Mouse (Mus musculus): ENCODE measurements around the gene Tmem262. TPM values are rescaled to one million over a fixed set of nuclear protein-coding genes. Genes with fewer than 3 reads are reported as not detected.
A peak's percentile ranks its signal among the peaks of the same experiment; 100 is the strongest.

Gene Tmem262
- polyA plus RNA-seq, 1 experiment from 2014 or later = not detected

GRCm38 (mm10) chr19:6105586-6105985 lies 25.8 kb downstream of the Tmem262 start, which contains the start of gene Naaladl1:
Gene Naaladl1, plus strand, starts transcription at chr19:6105782.
- Histone ChIP-seq H3K4me1 (no peaks in the 10 kb centered on the region), H3K4me2 (no peak within 1 kb of the TSS), H3K27me3 (replicated peaks) (no peaks in the 10 kb centered on the region), H3K9me3 (no peaks in the 10 kb centered on the region), H3K4me3 (no peak within 1 kb of the TSS), H3K36me3 (no peaks in the 10 kb centered on the region), H3K9ac (peak within 1 kb of the TSS; percentile 61), H3K27ac (replicated peaks) (no peak within 1 kb of the TSS)
- no peak for ATAC-seq (ENCODE audit: extremely low read depth, insufficient number of reproducible peaks, low FRiP score, low TSS enrichment)
- 85% methylated on average over 7 of the region's 7 CpGs for WGBS

- peaks cover 16% of the 10 kb centered on the region for H3K4me1 ChIP-seq
- H3K27ac ChIP-seq (replicated peaks) = no peak overlapping the region
- peaks cover 32% of the 10 kb centered on the region for H3K36me3 ChIP-seq
- no peak overlapping the region for H3K4me3 ChIP-seq
- H3K4me2 ChIP-seq = no peak overlapping the region
- no peak overlapping the region for H3K9ac ChIP-seq
- H3K27me3 ChIP-seq (replicated peaks) = no peaks in the 10 kb centered on the region
- no peak for ATAC-seq (ENCODE audit: extremely low read depth, insufficient number of reproducible peaks, low FRiP score, low TSS enrichment)
- H3K9me3 ChIP-seq = no peaks in the 10 kb centered on the region
- WGBS = 54% methylated on average over 6 of the region's 6 CpGs
These were observed 33.3 kb downstream of the Tmem262 start for GRCm38 (mm10) chr19:6113116-6113515.

- no peaks in the 10 kb centered on the region for H3K27me3 ChIP-seq (replicated peaks)
- H3K4me1 ChIP-seq = peaks cover 22% of the 10 kb centered on the region
- WGBS = 88% methylated on average over 15 of the region's 15 CpGs
- no peaks in the 10 kb centered on the region for H3K9me3 ChIP-seq
- H3K36me3 ChIP-seq = peaks cover 47% of the 10 kb centered on the region
- ATAC-seq (ENCODE audit: extremely low read depth, insufficient number of reproducible peaks, low FRiP score, low TSS enrichment) = no peak
- peak overlapping the region; percentile 94 for H3K9ac ChIP-seq
- peak overlapping the region; percentile 92 for H3K4me2 ChIP-seq
- H3K4me3 ChIP-seq = peak overlapping the region; percentile 90
- peak overlapping the region; percentile 17; the same call in 1 of the 2 replicates for H3K27ac ChIP-seq (replicated peaks)
These were observed 36.4 kb downstream of the Tmem262 start for GRCm38 (mm10) chr19:6116113-6116850.

- no peaks in the 10 kb centered on the region for H3K9me3 ChIP-seq
- peak overlapping the region; percentile 92 for H3K4me2 ChIP-seq
- peak overlapping the region; percentile 94 for H3K9ac ChIP-seq
- H3K36me3 ChIP-seq = peaks cover 50% of the 10 kb centered on the region
- H3K4me3 ChIP-seq = peak overlapping the region; percentile 90
- ATAC-seq (ENCODE audit: extremely low read depth, insufficient number of reproducible peaks, low FRiP score, low TSS enrichment) = no peak; the same call in 1 of the 2 replicates
- WGBS = 5% methylated on average over 32 of the region's 32 CpGs
- H3K27ac ChIP-seq (replicated peaks) = peak overlapping the region; percentile 97
- peaks cover 22% of the 10 kb centered on the region for H3K4me1 ChIP-seq
- no peaks in the 10 kb centered on the region for H3K27me3 ChIP-seq (replicated peaks)
These were observed 37.6 kb downstream of the Tmem262 start for GRCm38 (mm10) chr19:6117346-6117985.

- WGBS = under 1% methylated on average over 77 of the region's 77 CpGs
- peaks cover 50% of the 10 kb centered on the region for H3K36me3 ChIP-seq
- H3K27me3 ChIP-seq (replicated peaks) = no peaks in the 10 kb centered on the region
- no peaks in the 10 kb centered on the region for H3K9me3 ChIP-seq
- peak within 1 kb of the TSS; percentile 94 for H3K9ac ChIP-seq
- peak; percentile 65; the same call in 1 of the 2 replicates for ATAC-seq (ENCODE audit: extremely low read depth, insufficient number of reproducible peaks, low FRiP score, low TSS enrichment)
- H3K4me3 ChIP-seq = peak within 1 kb of the TSS; percentile 90
- peak within 1 kb of the TSS; percentile 92 for H3K4me2 ChIP-seq
- peaks cover 22% of the 10 kb centered on the region for H3K4me1 ChIP-seq
- H3K27ac ChIP-seq (replicated peaks) = peak within 1 kb of the TSS; percentile 97
These were observed 38.3 kb downstream of the Tmem262 start, which contains the start of gene Sac3d1 for GRCm38 (mm10) chr19:6117986-6118676. Gene Sac3d1, minus strand, starts transcription at chr19:6118650.

- Histone ChIP-seq H3K9ac (peak overlapping the region; percentile 94), H3K27ac (replicated peaks) (peak overlapping the region; percentile 97), H3K4me1 (peaks cover 22% of the 10 kb centered on the region), H3K27me3 (replicated peaks) (no peaks in the 10 kb centered on the region), H3K4me3 (peak overlapping the region; percentile 90), H3K36me3 (peaks cover 48% of the 10 kb centered on the region), H3K9me3 (no peaks in the 10 kb centered on the region), H3K4me2 (peak overlapping the region; percentile 92)
- WGBS = 2% methylated on average over 8 of the region's 8 CpGs
- ATAC-seq (ENCODE audit: extremely low read depth, insufficient number of reproducible peaks, low FRiP score, low TSS enrichment) = no peak
These were observed 38.9 kb downstream of the Tmem262 start for GRCm38 (mm10) chr19:6118677-6119185.

DNA sequence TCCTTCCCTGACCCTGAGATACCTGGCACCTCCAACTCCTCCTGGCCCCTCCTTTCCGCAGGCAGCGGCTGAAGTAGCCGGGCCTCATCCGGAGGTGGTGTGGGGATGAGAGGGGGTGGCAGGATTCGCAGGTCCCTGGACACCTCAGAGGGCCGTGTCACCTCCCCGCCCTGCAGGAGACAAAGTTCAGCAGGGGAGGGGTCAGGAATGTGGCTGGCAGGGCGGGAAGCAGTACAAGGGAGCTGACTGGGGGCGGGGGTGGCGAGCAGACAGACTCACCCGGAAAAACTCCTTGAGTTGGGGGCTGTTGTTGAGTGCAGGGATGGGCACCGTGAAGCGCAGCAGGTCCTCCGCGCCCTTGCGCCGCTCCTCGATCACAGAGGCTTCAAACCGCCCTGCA lies 41.9 kb downstream of the Tmem262 start:
- Histone ChIP-seq H3K9ac (peak overlapping the region; percentile 59), H3K9me3 (no peaks in the 10 kb centered on the region; the same call in 1 of the 2 replicates), H3K4me1 (peaks cover 14% of the 10 kb centered on the region), H3K36me3 (peaks cover 20% of the 10 kb centered on the region), H3K4me3 (no peak overlapping the region), H3K27me3 (replicated peaks) (no peaks in the 10 kb centered on the region), H3K4me2 (peak overlapping the region; percentile 30; the same call in 1 of the 2 replicates), H3K27ac (replicated peaks) (no peak overlapping the region)
- no peak for ATAC-seq (ENCODE audit: extremely low read depth, insufficient number of reproducible peaks, low FRiP score, low TSS enrichment)
- 22% methylated on average over 19 of the region's 19 CpGs for WGBS

- no peak for ATAC-seq (ENCODE audit: extremely low read depth, insufficient number of reproducible peaks, low FRiP score, low TSS enrichment)
- H3K4me3 ChIP-seq = no peak overlapping the region
- H3K4me1 ChIP-seq = peaks cover 14% of the 10 kb centered on the region
- H3K27ac ChIP-seq (replicated peaks) = no peak overlapping the region
- no peak overlapping the region; the same call in 1 of the 2 replicates for H3K9ac ChIP-seq
- H3K36me3 ChIP-seq = peaks cover 18% of the 10 kb centered on the region
- no peak overlapping the region for H3K4me2 ChIP-seq
- H3K9me3 ChIP-seq = no peaks in the 10 kb centered on the region; the same call in 1 of the 2 replicates
- H3K27me3 ChIP-seq (replicated peaks) = no peaks in the 10 kb centered on the region
- 83% methylated on average over 8 of the region's 8 CpGs for WGBS
These were observed 43.5 kb downstream of the Tmem262 start for GRCm38 (mm10) chr19:6123330-6123729.

DNA sequence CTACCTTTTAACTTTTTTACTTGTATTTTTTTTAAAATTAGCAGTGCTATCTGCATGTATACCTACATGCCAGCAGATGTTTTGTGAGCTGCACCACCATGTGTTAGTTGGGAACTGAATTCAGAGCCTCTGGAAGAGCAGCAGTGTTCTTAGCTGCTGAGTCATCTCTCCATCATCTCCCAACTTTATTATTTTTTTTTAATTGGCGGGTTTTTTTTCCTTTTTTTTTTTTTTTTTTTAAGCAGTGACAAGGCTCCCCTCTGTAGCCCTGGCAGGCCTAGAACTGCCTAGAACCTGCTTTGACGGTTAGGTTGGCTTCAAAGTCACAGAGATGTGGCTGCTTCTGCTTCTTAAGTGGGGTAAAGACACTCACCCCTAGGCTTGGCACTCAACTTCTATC lies 45.1 kb downstream of the Tmem262 start:
- Histone ChIP-seq H3K9me3 (no peaks in the 10 kb centered on the region; the same call in 1 of the 2 replicates), H3K9ac (no peak overlapping the region), H3K4me2 (no peak overlapping the region), H3K27me3 (replicated peaks) (no peaks in the 10 kb centered on the region), H3K36me3 (peaks cover 16% of the 10 kb centered on the region), H3K4me3 (no peak overlapping the region), H3K27ac (replicated peaks) (no peak overlapping the region), H3K4me1 (peaks cover 13% of the 10 kb centered on the region; the same call in 1 of the 2 replicates)
- WGBS = 75% methylated on average over 2 of the region's 2 CpGs
- no peak for ATAC-seq (ENCODE audit: extremely low read depth, insufficient number of reproducible peaks, low FRiP score, low TSS enrichment)

DNA sequence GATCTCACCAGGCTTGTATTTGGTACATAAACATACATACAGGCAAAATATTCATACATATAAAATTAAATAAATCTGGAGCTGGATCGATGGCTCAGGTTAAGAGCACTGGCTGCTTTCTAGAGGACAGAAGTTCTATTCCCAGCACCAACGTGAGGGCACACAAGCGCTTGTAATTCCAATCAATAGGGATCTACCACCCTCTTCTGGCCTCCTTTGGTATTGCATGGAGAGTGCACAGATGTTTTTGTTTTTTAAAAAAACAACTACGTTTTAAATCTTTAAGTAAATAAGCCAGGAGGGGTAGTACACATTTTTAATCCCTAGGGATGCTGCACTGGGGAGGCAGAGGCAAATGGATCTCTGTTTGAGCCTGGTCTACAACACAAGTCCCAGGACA lies 46.5 kb downstream of the Tmem262 start:
- H3K4me3 ChIP-seq = no peak overlapping the region
- peaks cover 3% of the 10 kb centered on the region for H3K36me3 ChIP-seq
- H3K9ac ChIP-seq = no peak overlapping the region
- H3K27me3 ChIP-seq (replicated peaks) = no peaks in the 10 kb centered on the region
- ATAC-seq (ENCODE audit: extremely low read depth, insufficient number of reproducible peaks, low FRiP score, low TSS enrichment) = no peak
- H3K4me2 ChIP-seq = peak overlapping the region; percentile 73; the same call in 1 of the 2 replicates
- no peak overlapping the region for H3K27ac ChIP-seq (replicated peaks)
- H3K9me3 ChIP-seq = no peaks in the 10 kb centered on the region; the same call in 1 of the 2 replicates
- 23% methylated on average over 4 of the region's 4 CpGs for WGBS
- peaks cover 13% of the 10 kb centered on the region; the same call in 1 of the 2 replicates for H3K4me1 ChIP-seq
